Mouse (Mus musculus) stomach, embryonic 16.5 days (tissue): ENCODE measurements around the gene Gnpat. TPM values are rescaled to one million over a fixed set of nuclear protein-coding genes. Genes with fewer than 3 reads are reported as not detected.

ENCODE experiments used
- ATAC-seq: fragments of 200-750 bp; cut with Nextera tagmentation; 2 replicates; pipeline ENCODE4 v1.8.0; 2017; ENCODE audit warnings: moderate number of reproducible peaks, moderate TSS enrichment; ENCODE audit not compliant: insufficient read depth, low FRiP score
- H3K27ac ChIP-seq: fragments of 300-500 bp; sonication (generic); 2 replicates; pipeline ENCODE4 v1.5.1; 2014; ENCODE audit warnings: low read length
- H3K27me3 ChIP-seq: fragments of 300-500 bp; sonication (generic); 2 replicates; pipeline ENCODE4 v1.6.1; 2014; ENCODE audit warnings: low read length, control low read depth, mixed read lengths; ENCODE audit not compliant: control insufficient read depth, insufficient read depth
- H3K36me3 ChIP-seq: fragments of 300-500 bp; sonication (generic); 2 replicates; pipeline ENCODE4 v1.6.1; 2014; ENCODE audit warnings: low read length; ENCODE audit not compliant: control insufficient read depth, insufficient read depth
- H3K4me1 ChIP-seq: fragments of 300-500 bp; sonication (generic); 2 replicates; pipeline ENCODE4 v1.6.1; 2014; ENCODE audit warnings: low read length, control low read depth, mixed read lengths; ENCODE audit not compliant: control insufficient read depth, insufficient read depth
- H3K4me2 ChIP-seq: fragments of 300-500 bp; sonication (generic); 2 replicates; pipeline ENCODE4 v1.6.1; 2014; ENCODE audit warnings: low read depth, low read length, mixed read lengths
- H3K4me3 ChIP-seq: fragments of 300-500 bp; sonication (generic); replicated peaks from 2 replicates; pipeline ENCODE4 v1.5.1; 2014; ENCODE audit warnings: mild to moderate bottlenecking, low read length
- H3K9ac ChIP-seq: fragments of 300-500 bp; sonication (generic); 2 replicates; pipeline ENCODE4 v1.6.1; 2014; ENCODE audit warnings: low read length
- H3K9me3 ChIP-seq: fragments of 300-500 bp; sonication (generic); replicated peaks from 2 replicates; pipeline ENCODE4 v1.6.1; 2016; ENCODE audit warnings: low read length, control low read depth; ENCODE audit not compliant: control insufficient read depth
- WGBS: fragments of 180-500 bp; shearing (Covaris S2); extraction: QIAGEN DNeasy Blood & Tissue Kit; methylation state at CpG from one replicate; pipeline ENCODE4 v1.1.7; 2014; 5-methylcytosine and 5-hydroxymethylcytosine counted together
- polyA plus RNA-seq: library from polyadenylated mRNA; unstranded; fragments of >200 nt; fragmentation: Nextera tagmentation; extraction: Ambion mirVana; gene quantifications from 2 replicates; pipeline ENCODE4 v1.2.1, GENCODE M21; 2015

Gene Gnpat
- polyA plus RNA-seq, 1 experiment from 2014 or later: 90.1 TPM

DNA sequence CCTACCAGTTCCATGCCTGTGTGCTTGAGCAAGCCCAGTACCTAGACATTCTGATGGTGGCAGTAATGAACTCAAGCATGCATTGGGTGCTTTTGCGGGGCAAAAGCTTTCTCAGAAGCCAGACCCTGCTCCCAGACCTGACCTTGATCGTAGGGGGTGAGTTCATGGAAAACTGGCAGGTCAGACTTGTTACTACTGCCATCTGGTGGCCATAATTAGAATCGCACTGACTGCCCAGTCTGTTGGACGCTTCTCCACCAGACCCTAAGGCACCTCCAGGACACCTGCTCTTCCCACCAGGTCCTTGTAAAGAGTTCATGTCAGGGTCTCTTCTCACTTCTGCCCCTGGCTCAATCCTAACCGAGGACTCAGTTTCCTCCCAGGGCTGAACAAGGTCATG is 35.4 kb upstream of the Gnpat start:
- Histone ChIP-seq H3K9ac (no peak overlapping the region), H3K9me3 (no peaks in the 10 kb centered on the region), H3K4me1 (no peaks in the 10 kb centered on the region), H3K36me3 (no peaks in the 10 kb centered on the region), H3K4me2 (no peak overlapping the region), H3K27me3 (peaks cover 3% of the 10 kb centered on the region; the same call in 1 of the 2 replicates), H3K4me3 (no peak overlapping the region), H3K27ac (no peak overlapping the region)
- no peak for ATAC-seq
- 4% methylated on average over 5 of the region's 5 CpGs for WGBS

DNA sequence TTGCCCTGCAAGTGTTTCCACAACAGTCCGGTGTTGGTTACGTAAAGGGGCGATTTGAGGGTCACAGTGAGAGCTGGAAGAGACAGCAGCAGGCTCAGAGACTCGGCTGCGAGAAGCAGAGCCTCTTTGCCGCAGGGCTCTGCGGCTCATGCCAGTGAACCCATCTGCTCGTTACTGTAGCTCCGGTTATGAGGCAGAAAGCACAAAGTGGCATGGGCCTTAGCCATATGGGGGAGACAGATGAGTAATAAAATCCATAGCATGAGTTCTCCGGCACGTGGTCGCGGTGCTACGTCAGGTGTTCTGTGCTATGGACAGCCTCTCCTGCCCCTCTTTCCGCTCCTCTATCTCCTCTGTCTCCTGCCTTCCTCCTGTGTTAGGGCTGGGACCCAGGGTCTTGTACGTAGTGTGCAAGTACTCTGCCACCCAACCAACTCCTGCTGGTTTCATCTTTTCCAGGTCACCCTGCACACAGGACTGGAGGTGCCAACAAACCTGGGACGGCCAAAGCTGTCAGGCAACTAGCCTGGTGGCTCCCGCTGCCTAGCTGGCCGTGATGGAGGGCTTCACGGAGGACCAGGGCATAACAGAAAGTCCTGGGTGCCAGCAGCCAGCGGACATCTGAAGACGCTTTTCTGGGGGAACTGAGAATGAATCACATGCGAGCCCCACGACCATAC is 34.1 kb upstream of the Gnpat start:
- Histone ChIP-seq H3K27me3 (peaks cover 3% of the 10 kb centered on the region; the same call in 1 of the 2 replicates), H3K9me3 (no peaks in the 10 kb centered on the region), H3K4me2 (no peak overlapping the region), H3K9ac (no peak overlapping the region), H3K27ac (no peak overlapping the region), H3K36me3 (no peaks in the 10 kb centered on the region), H3K4me3 (no peak overlapping the region), H3K4me1 (no peaks in the 10 kb centered on the region)
- no peak for ATAC-seq
- 82% methylated on average over 24 of the region's 24 CpGs for WGBS

- Histone ChIP-seq H3K27ac (no peak overlapping the region), H3K27me3 (peaks cover 3% of the 10 kb centered on the region; the same call in 1 of the 2 replicates), H3K4me2 (no peak overlapping the region), H3K36me3 (no peaks in the 10 kb centered on the region), H3K4me3 (no peak overlapping the region), H3K4me1 (no peaks in the 10 kb centered on the region), H3K9ac (no peak overlapping the region), H3K9me3 (no peaks in the 10 kb centered on the region)
- WGBS: 72% methylated on average over 13 of the region's 13 CpGs
- no peak for ATAC-seq
Observed at GRCm38 (mm10) chr8:124830050-124830449, 32.8 kb upstream of the Gnpat start.

DNA sequence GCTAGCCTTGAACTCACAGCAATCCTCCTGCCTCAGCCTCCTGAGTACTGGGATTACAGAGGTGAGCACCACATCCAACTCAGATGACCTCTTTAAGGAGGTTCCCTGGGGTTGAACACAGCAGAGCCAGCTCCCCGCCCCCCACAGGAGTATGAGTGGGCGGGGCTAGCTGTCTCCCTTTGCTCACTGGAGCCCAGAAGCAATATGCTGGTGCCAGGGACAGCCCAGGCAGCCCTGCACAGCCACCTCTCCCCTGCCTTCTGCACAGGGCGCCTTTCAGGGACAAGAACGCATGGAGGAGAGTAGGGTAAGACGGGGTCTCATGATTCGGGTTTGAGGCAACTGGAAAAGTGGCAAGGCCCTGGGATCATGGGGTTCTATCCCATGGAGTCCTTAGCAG is 31.3 kb upstream of the Gnpat start:
- no peak overlapping the region for H3K4me3 ChIP-seq
- 75% methylated on average over 6 of the region's 6 CpGs for WGBS
- ATAC-seq: no peak

DNA sequence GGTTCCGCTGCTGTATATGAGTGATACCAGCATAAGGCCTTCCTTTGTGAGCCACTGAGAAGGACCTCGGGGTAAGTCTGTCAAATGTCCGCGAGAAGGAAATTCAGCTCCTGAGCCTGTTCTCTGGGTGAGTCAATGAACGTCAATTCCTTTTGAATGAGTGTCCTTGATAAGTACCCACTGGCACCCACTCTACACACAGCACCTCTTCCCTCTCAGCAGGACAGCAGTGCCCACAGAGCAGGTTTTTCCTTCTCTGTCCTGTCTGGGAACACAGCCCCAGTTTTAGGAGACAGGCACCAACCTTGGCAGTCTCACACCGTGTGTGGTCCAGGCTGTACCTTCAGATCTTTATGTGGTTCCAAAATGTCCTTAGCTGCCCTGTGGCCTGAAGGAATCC is 30.9 kb upstream of the Gnpat start:
- Histone ChIP-seq H3K9me3 (no peaks in the 10 kb centered on the region), H3K4me1 (no peaks in the 10 kb centered on the region), H3K27me3 (peaks cover 3% of the 10 kb centered on the region; the same call in 1 of the 2 replicates), H3K9ac (no peak overlapping the region), H3K36me3 (no peaks in the 10 kb centered on the region), H3K4me2 (no peak overlapping the region), H3K27ac (no peak overlapping the region), H3K4me3 (no peak overlapping the region)
- WGBS: 73% methylated on average over 6 of the region's 6 CpGs
- ATAC-seq: no peak

More for the DNA sequence above, 31.3 kb upstream of the Gnpat start:
- Histone ChIP-seq H3K27ac (no peak overlapping the region), H3K9ac (no peak overlapping the region), H3K27me3 (peaks cover 3% of the 10 kb centered on the region; the same call in 1 of the 2 replicates), H3K9me3 (no peaks in the 10 kb centered on the region), H3K4me2 (no peak overlapping the region), H3K36me3 (no peaks in the 10 kb centered on the region), H3K4me1 (no peaks in the 10 kb centered on the region)

GRCm38 (mm10) chr8:124833430-124834205 is 29.2 kb upstream of the Gnpat start:
- Histone ChIP-seq H3K27ac (no peak overlapping the region), H3K4me3 (no peak overlapping the region)
- no peak for ATAC-seq

DNA sequence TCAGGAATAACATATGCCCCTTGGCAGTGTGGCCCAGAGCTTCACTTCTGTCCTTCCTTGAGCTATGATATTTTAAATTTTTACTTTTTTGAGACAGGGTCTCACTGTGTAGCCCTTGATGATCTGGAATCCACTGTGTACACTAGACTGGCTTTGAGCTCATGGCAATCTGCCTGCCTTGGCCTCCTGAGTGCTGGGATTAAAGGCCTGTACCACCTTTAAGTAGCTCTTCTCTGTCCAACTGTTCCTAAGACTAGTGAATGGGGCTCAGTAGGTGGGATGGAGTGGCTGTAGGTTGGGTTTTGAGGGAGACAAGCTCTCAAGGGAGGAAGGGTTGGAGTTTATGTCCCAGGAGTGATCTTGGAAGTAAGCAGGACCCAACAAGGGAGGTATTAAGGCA is 27.0 kb upstream of the Gnpat start:
- ATAC-seq: no peak
- Histone ChIP-seq H3K36me3 (peaks cover 7% of the 10 kb centered on the region; the same call in 1 of the 2 replicates), H3K27ac (no peak overlapping the region), H3K27me3 (no peaks in the 10 kb centered on the region), H3K9me3 (no peaks in the 10 kb centered on the region), H3K4me2 (no peak overlapping the region), H3K4me3 (no peak overlapping the region), H3K4me1 (no peaks in the 10 kb centered on the region), H3K9ac (no peak overlapping the region)

More at GRCm38 (mm10) chr8:124833430-124834205, 29.2 kb upstream of the Gnpat start:
- Histone ChIP-seq H3K27me3 (peaks cover 1% of the 10 kb centered on the region; the same call in 1 of the 2 replicates), H3K4me2 (peak overlapping the region; percentile 37), H3K36me3 (no peaks in the 10 kb centered on the region), H3K9me3 (no peaks in the 10 kb centered on the region), H3K4me1 (no peaks in the 10 kb centered on the region), H3K9ac (no peak overlapping the region)
- WGBS: 28% methylated on average over 15 of the region's 15 CpGs

DNA sequence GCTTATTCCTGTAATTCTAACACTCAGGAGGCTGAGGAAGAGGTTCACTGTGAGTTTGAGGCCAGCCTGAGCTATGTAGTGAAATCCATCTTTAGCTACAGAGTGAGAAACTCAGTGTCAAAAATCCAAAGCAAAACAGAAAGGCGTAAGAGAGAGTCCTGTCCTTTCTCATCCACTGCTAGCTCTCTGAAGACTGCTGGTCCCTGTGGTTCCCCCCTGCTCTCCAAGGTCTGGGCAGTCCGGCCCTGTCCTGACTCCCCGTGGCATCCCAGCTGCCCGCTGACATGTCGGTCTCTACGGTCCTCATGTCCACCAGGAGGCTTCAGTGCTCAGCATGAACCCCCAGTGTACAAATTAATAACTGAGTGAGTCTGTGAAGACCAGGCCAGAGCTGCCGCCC is 26.6 kb upstream of the Gnpat start:
- no peaks in the 10 kb centered on the region for H3K27me3 ChIP-seq
- H3K27ac ChIP-seq: no peak overlapping the region
- no peak for ATAC-seq
- H3K4me2 ChIP-seq: no peak overlapping the region
- no peak overlapping the region for H3K9ac ChIP-seq
- H3K9me3 ChIP-seq: no peaks in the 10 kb centered on the region
- peaks cover 7% of the 10 kb centered on the region; the same call in 1 of the 2 replicates for H3K36me3 ChIP-seq
- 81% methylated on average over 7 of the region's 7 CpGs for WGBS
- no peaks in the 10 kb centered on the region for H3K4me1 ChIP-seq
- no peak overlapping the region for H3K4me3 ChIP-seq

DNA sequence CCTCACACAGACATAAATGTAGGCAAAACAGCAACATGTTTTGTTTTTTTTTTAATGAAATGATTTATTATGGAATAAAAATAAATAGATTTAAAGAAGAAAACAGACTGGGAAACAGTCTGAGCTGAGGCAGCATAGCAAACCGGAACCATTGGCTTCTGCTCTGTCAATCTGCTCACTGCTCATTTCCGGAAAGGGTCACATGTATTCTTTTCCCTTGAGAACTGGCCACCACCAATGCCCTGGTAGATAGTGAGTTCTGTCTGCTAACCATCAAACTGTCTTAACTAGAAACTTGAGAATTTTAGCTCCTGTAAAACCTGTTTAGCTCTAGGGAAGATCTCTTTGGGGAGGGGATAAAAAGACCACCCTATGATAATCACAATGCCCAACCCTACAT is 25.9 kb upstream of the Gnpat start:
- no peak overlapping the region for H3K4me2 ChIP-seq
- no peaks in the 10 kb centered on the region for H3K27me3 ChIP-seq
- no peaks in the 10 kb centered on the region for H3K4me1 ChIP-seq
- peaks cover 7% of the 10 kb centered on the region; the same call in 1 of the 2 replicates for H3K36me3 ChIP-seq
- no peak overlapping the region for H3K4me3 ChIP-seq
- 80% methylated on average over 2 of the region's 2 CpGs for WGBS
- H3K27ac ChIP-seq: no peak overlapping the region
- no peak for ATAC-seq
- no peaks in the 10 kb centered on the region for H3K9me3 ChIP-seq
- H3K9ac ChIP-seq: no peak overlapping the region
